Mouse (Mus musculus): ENCODE results near the gene Ankrd9. TPM values are rescaled to one million over a fixed set of nuclear protein-coding genes. Genes with fewer than 3 reads are reported as not detected.

Ankrd9 gene
- polyA plus RNA-seq, 1 experiment, result 11.5 TPM

GRCm38 (mm10) chr12:110986536-110987425 lies 7.9 kb upstream of the Ankrd9 start:
- TF ChIP-seq MYOG (IDR thresholded peaks at IDR 0.05; ENCODE audit: control insufficient read depth in 1 of 3, insufficient read depth in 1 of 3, insufficient read length in 2 of 3, low read depth in 2 of 3) (no peak), E2F4 (IDR thresholded peaks at IDR 0.05; ENCODE audit: insufficient read depth) (no peak), CEBPB (IDR thresholded peaks at IDR 0.05; ENCODE audit: insufficient read depth, poor library complexity, severe bottlenecking) (no peak), TCF3 (IDR thresholded peaks at IDR 0.05; ENCODE audit: insufficient read length, low read depth) (no peak), MAX (IDR thresholded peaks at IDR 0.05; ENCODE audit: low read depth) (no peak), TCF12 (IDR thresholded peaks at IDR 0.05; ENCODE audit: insufficient read depth, poor library complexity, severe bottlenecking) (no peak), POLR2AphosphoS2 (IDR thresholded peaks at IDR 0.05; ENCODE audit: insufficient read length, low read depth) (no peak), POLR2A (IDR thresholded peaks at IDR 0.05; ENCODE audit: insufficient read length, low read depth) (no peak), SRF (IDR thresholded peaks at IDR 0.05; ENCODE audit: control insufficient read depth, insufficient read length, low read depth) (no peak), MYOD1 (IDR thresholded peaks at IDR 0.05; ENCODE audit: control insufficient read depth in 1 of 3, insufficient read length in 2 of 3, low read depth in 2 of 3) (no peak), USF1 (IDR thresholded peaks at IDR 0.05; ENCODE audit: low read depth) (no peak), REST (IDR thresholded peaks at IDR 0.05; ENCODE audit: insufficient read depth, insufficient read length) (no peak)
- H3K79me2 ChIP-seq (ENCODE audit: control insufficient read depth, insufficient read depth), result no peaks in the 10 kb centered on the region
- no peak overlapping the region for H3K4me3 ChIP-seq
- H3K27me3 ChIP-seq (ENCODE audit: control insufficient read depth, insufficient read depth, insufficient read length), result no peaks in the 10 kb centered on the region
- H3K4me2 ChIP-seq (ENCODE audit: low read depth), result no peak overlapping the region
- H3ac ChIP-seq (ENCODE audit: control insufficient read depth, insufficient read length), result no peak overlapping the region
- no peaks in the 10 kb centered on the region for H3K36me3 ChIP-seq (ENCODE audit: control insufficient read depth, insufficient read depth)

- Histone ChIP-seq H3K4me3 (no peak overlapping the region), H3K36me3 (ENCODE audit: control insufficient read depth, insufficient read depth) (no peaks in the 10 kb centered on the region), H3K27me3 (ENCODE audit: control insufficient read depth, insufficient read depth, insufficient read length) (no peaks in the 10 kb centered on the region), H3ac (ENCODE audit: control insufficient read depth, insufficient read length) (no peak overlapping the region), H3K79me2 (ENCODE audit: control insufficient read depth, insufficient read depth) (no peaks in the 10 kb centered on the region), H3K4me2 (ENCODE audit: low read depth) (no peak overlapping the region)
- no peak for TF ChIP-seq TCF12 (IDR thresholded peaks at IDR 0.05; ENCODE audit: insufficient read depth, poor library complexity, severe bottlenecking)
- no peak for TF ChIP-seq POLR2A (IDR thresholded peaks at IDR 0.05; ENCODE audit: insufficient read length, low read depth)
- no peak for TF ChIP-seq POLR2AphosphoS2 (IDR thresholded peaks at IDR 0.05; ENCODE audit: insufficient read length, low read depth)
- no peak for TF ChIP-seq USF1 (IDR thresholded peaks at IDR 0.05; ENCODE audit: low read depth)
- TF ChIP-seq TCF3 (IDR thresholded peaks at IDR 0.05; ENCODE audit: insufficient read length, low read depth), result no peak
- TF ChIP-seq REST (IDR thresholded peaks at IDR 0.05; ENCODE audit: insufficient read depth, insufficient read length), result no peak
- TF ChIP-seq MYOG (IDR thresholded peaks at IDR 0.05; ENCODE audit: control insufficient read depth in 1 of 3, insufficient read depth in 1 of 3, insufficient read length in 2 of 3, low read depth in 2 of 3), result no peak
- TF ChIP-seq CEBPB (IDR thresholded peaks at IDR 0.05; ENCODE audit: insufficient read depth, poor library complexity, severe bottlenecking), result no peak
- no peak for TF ChIP-seq MAX (IDR thresholded peaks at IDR 0.05; ENCODE audit: low read depth)
These were observed 6.3 kb upstream of the Ankrd9 start for GRCm38 (mm10) chr12:110985141-110985540.

GRCm38 (mm10) chr12:110984598-110984997 lies 5.8 kb upstream of the Ankrd9 start:
- no peak overlapping the region for H3K4me2 ChIP-seq (ENCODE audit: low read depth)
- no peaks in the 10 kb centered on the region for H3K27me3 ChIP-seq (ENCODE audit: control insufficient read depth, insufficient read depth, insufficient read length)
- H3K4me3 ChIP-seq, result no peak overlapping the region
- H3K79me2 ChIP-seq (ENCODE audit: control insufficient read depth, insufficient read depth), result no peaks in the 10 kb centered on the region
- H3ac ChIP-seq (ENCODE audit: control insufficient read depth, insufficient read length), result no peak overlapping the region
- H3K36me3 ChIP-seq (ENCODE audit: control insufficient read depth, insufficient read depth), result no peaks in the 10 kb centered on the region
- TF ChIP-seq E2F4 (IDR thresholded peaks at IDR 0.05; ENCODE audit: insufficient read depth), result no peak
- peak in 2 of 3 experiments; percentile 39 to 42 for TF ChIP-seq MYOG (IDR thresholded peaks at IDR 0.05; ENCODE audit: control insufficient read depth in 1 of 3, insufficient read depth in 1 of 3, insufficient read length in 2 of 3, low read depth in 2 of 3)
- TF ChIP-seq TCF12 (IDR thresholded peaks at IDR 0.05; ENCODE audit: insufficient read depth, poor library complexity, severe bottlenecking), result no peak
- no peak for TF ChIP-seq MAX (IDR thresholded peaks at IDR 0.05; ENCODE audit: low read depth)
- no peak for TF ChIP-seq USF1 (IDR thresholded peaks at IDR 0.05; ENCODE audit: low read depth)
- TF ChIP-seq POLR2AphosphoS2 (IDR thresholded peaks at IDR 0.05; ENCODE audit: insufficient read length, low read depth), result no peak
- TF ChIP-seq TCF3 (IDR thresholded peaks at IDR 0.05; ENCODE audit: insufficient read length, low read depth), result peak; percentile 34
- peak in 2 of 3 experiments; percentile 48 to 56 for TF ChIP-seq MYOD1 (IDR thresholded peaks at IDR 0.05; ENCODE audit: control insufficient read depth in 1 of 3, insufficient read length in 2 of 3, low read depth in 2 of 3)
- no peak for TF ChIP-seq POLR2A (IDR thresholded peaks at IDR 0.05; ENCODE audit: insufficient read length, low read depth)
- TF ChIP-seq REST (IDR thresholded peaks at IDR 0.05; ENCODE audit: insufficient read depth, insufficient read length), result no peak
- no peak for TF ChIP-seq SRF (IDR thresholded peaks at IDR 0.05; ENCODE audit: control insufficient read depth, insufficient read length, low read depth)
- no peak for TF ChIP-seq CEBPB (IDR thresholded peaks at IDR 0.05; ENCODE audit: insufficient read depth, poor library complexity, severe bottlenecking)

- TF ChIP-seq CEBPB (IDR thresholded peaks at IDR 0.05; ENCODE audit: insufficient read depth, poor library complexity, severe bottlenecking) (no peak), MAX (IDR thresholded peaks at IDR 0.05; ENCODE audit: low read depth) (no peak), TCF3 (IDR thresholded peaks at IDR 0.05; ENCODE audit: insufficient read length, low read depth) (no peak), MYOG (IDR thresholded peaks at IDR 0.05; ENCODE audit: control insufficient read depth in 1 of 3, insufficient read depth in 1 of 3, insufficient read length in 2 of 3, low read depth in 2 of 3) (no peak), POLR2AphosphoS2 (IDR thresholded peaks at IDR 0.05; ENCODE audit: insufficient read length, low read depth) (no peak), SRF (IDR thresholded peaks at IDR 0.05; ENCODE audit: control insufficient read depth, insufficient read length, low read depth) (no peak), REST (IDR thresholded peaks at IDR 0.05; ENCODE audit: insufficient read depth, insufficient read length) (no peak), MYOD1 (IDR thresholded peaks at IDR 0.05; ENCODE audit: control insufficient read depth in 1 of 3, insufficient read length in 2 of 3, low read depth in 2 of 3) (no peak), E2F4 (IDR thresholded peaks at IDR 0.05; ENCODE audit: insufficient read depth) (no peak), POLR2A (IDR thresholded peaks at IDR 0.05; ENCODE audit: insufficient read length, low read depth) (no peak), TCF12 (IDR thresholded peaks at IDR 0.05; ENCODE audit: insufficient read depth, poor library complexity, severe bottlenecking) (no peak), USF1 (IDR thresholded peaks at IDR 0.05; ENCODE audit: low read depth) (no peak)
These were observed 4.9 kb upstream of the Ankrd9 start for GRCm38 (mm10) chr12:110983714-110984113.

More at GRCm38 (mm10) chr12:110983714-110984113, 4.9 kb upstream of the Ankrd9 start:
- Histone ChIP-seq H3ac (ENCODE audit: control insufficient read depth, insufficient read length) (no peak overlapping the region), H3K27me3 (ENCODE audit: control insufficient read depth, insufficient read depth, insufficient read length) (no peaks in the 10 kb centered on the region), H3K4me2 (ENCODE audit: low read depth) (no peak overlapping the region), H3K4me3 (no peak overlapping the region), H3K79me2 (ENCODE audit: control insufficient read depth, insufficient read depth) (no peaks in the 10 kb centered on the region), H3K36me3 (ENCODE audit: control insufficient read depth, insufficient read depth) (no peaks in the 10 kb centered on the region)
